Mouse (Mus musculus): ENCODE data around the gene P2rx1. TPM values are rescaled to one million over a fixed set of nuclear protein-coding genes. Genes with fewer than 3 reads are reported as not detected.
A peak's percentile ranks its signal among the peaks of the same experiment; 100 is the strongest.

The P2rx1 gene
- polyA plus RNA-seq, 1 experiment from 2014 or later, result 0.31 TPM

GRCm38 (mm10) chr11:72959924-72960679, 38.8 kb upstream of the P2rx1 start:
- no peak for ATAC-seq
- H3K9ac ChIP-seq (ENCODE audit: low read depth, low read length), result no peak overlapping the region
- no peaks in the 10 kb centered on the region for H3K9me3 ChIP-seq (ENCODE audit: control insufficient read depth, low read length)
- no peak overlapping the region for H3K4me2 ChIP-seq (ENCODE audit: low read length)
- no peak overlapping the region for H3K27ac ChIP-seq (ENCODE audit: low read depth, low read length)
- no peaks in the 10 kb centered on the region for H3K36me3 ChIP-seq (ENCODE audit: control insufficient read depth, insufficient read depth, low read length)
- no peak overlapping the region for H3K4me3 ChIP-seq (ENCODE audit: low read length)
- peaks cover 36% of the 10 kb centered on the region for H3K27me3 ChIP-seq (replicated peaks; ENCODE audit: control insufficient read depth, insufficient read depth, low read length)
- peaks cover 6% of the 10 kb centered on the region for H3K4me1 ChIP-seq (ENCODE audit: control insufficient read depth, insufficient read depth, low read depth, low read length)
- WGBS, result 16% methylated on average over 15 of the region's 15 CpGs

- H3K4me1 ChIP-seq (ENCODE audit: control insufficient read depth, insufficient read depth, low read depth, low read length), result peaks cover 6% of the 10 kb centered on the region
- H3K4me2 ChIP-seq (ENCODE audit: low read length), result peak overlapping the region; percentile 45
- 4% methylated on average over 15 of the region's 15 CpGs for WGBS
- no peak overlapping the region for H3K27ac ChIP-seq (ENCODE audit: low read depth, low read length)
- H3K27me3 ChIP-seq (replicated peaks; ENCODE audit: control insufficient read depth, insufficient read depth, low read length), result peaks cover 36% of the 10 kb centered on the region
- ATAC-seq, result no peak
- H3K9me3 ChIP-seq (ENCODE audit: control insufficient read depth, low read length), result no peaks in the 10 kb centered on the region
- peak overlapping the region; percentile 28 for H3K4me3 ChIP-seq (ENCODE audit: low read length)
- H3K36me3 ChIP-seq (ENCODE audit: control insufficient read depth, insufficient read depth, low read length), result no peaks in the 10 kb centered on the region
- no peak overlapping the region for H3K9ac ChIP-seq (ENCODE audit: low read depth, low read length)
Measured at GRCm38 (mm10) chr11:72960723-72961071, 38.2 kb upstream of the P2rx1 start.

GRCm38 (mm10) chr11:72961072-72961980, 37.6 kb upstream of the P2rx1 start, which contains the start of gene Atp2a3:
TSS of gene Atp2a3 (plus strand) at chr11:72961169.
- H3K27me3 ChIP-seq (replicated peaks; ENCODE audit: control insufficient read depth, insufficient read depth, low read length), result peaks cover 36% of the 10 kb centered on the region

GRCm38 (mm10) chr11:72962378-72962777, 36.5 kb upstream of the P2rx1 start:
- Histone ChIP-seq H3K4me3 (ENCODE audit: low read length) (no peak overlapping the region), H3K4me2 (ENCODE audit: low read length) (no peak overlapping the region), H3K9me3 (ENCODE audit: control insufficient read depth, low read length) (no peaks in the 10 kb centered on the region), H3K4me1 (ENCODE audit: control insufficient read depth, insufficient read depth, low read depth, low read length) (peaks cover 6% of the 10 kb centered on the region), H3K27ac (ENCODE audit: low read depth, low read length) (no peak overlapping the region), H3K27me3 (replicated peaks; ENCODE audit: control insufficient read depth, insufficient read depth, low read length) (peaks cover 36% of the 10 kb centered on the region), H3K36me3 (ENCODE audit: control insufficient read depth, insufficient read depth, low read length) (no peaks in the 10 kb centered on the region), H3K9ac (ENCODE audit: low read depth, low read length) (no peak overlapping the region)
- ATAC-seq, result no peak
- WGBS, result 72% methylated on average over 2 of the region's 2 CpGs

More at GRCm38 (mm10) chr11:72961072-72961980, 37.6 kb upstream of the P2rx1 start, which contains the start of gene Atp2a3:
- Histone ChIP-seq H3K9me3 (ENCODE audit: control insufficient read depth, low read length) (no peaks in the 10 kb centered on the region), H3K4me3 (ENCODE audit: low read length) (peak within 1 kb of the TSS; percentile 28), H3K4me1 (ENCODE audit: control insufficient read depth, insufficient read depth, low read depth, low read length) (peaks cover 6% of the 10 kb centered on the region), H3K36me3 (ENCODE audit: control insufficient read depth, insufficient read depth, low read length) (no peaks in the 10 kb centered on the region), H3K27ac (ENCODE audit: low read depth, low read length) (no peak within 1 kb of the TSS), H3K9ac (ENCODE audit: low read depth, low read length) (peak within 1 kb of the TSS; percentile 27; the same call in 1 of the 2 replicates), H3K4me2 (ENCODE audit: low read length) (peak within 1 kb of the TSS; percentile 45)
- no peak for ATAC-seq
- 6% methylated on average over 69 of the region's 70 CpGs for WGBS

GRCm38 (mm10) chr11:72963058-72963788, 35.7 kb upstream of the P2rx1 start:
- WGBS, result 57% methylated on average over 7 of the region's 7 CpGs

GRCm38 (mm10) chr11:72963789-72964294, 35.1 kb upstream of the P2rx1 start:
- no peak for ATAC-seq
- no peaks in the 10 kb centered on the region for H3K36me3 ChIP-seq (ENCODE audit: control insufficient read depth, insufficient read depth, low read length)
- 77% methylated on average over 3 of the region's 3 CpGs for WGBS

More at GRCm38 (mm10) chr11:72963058-72963788, 35.7 kb upstream of the P2rx1 start:
- Histone ChIP-seq H3K4me3 (ENCODE audit: low read length) (no peak overlapping the region), H3K9ac (ENCODE audit: low read depth, low read length) (no peak overlapping the region), H3K4me2 (ENCODE audit: low read length) (no peak overlapping the region), H3K9me3 (ENCODE audit: control insufficient read depth, low read length) (no peaks in the 10 kb centered on the region), H3K27me3 (replicated peaks; ENCODE audit: control insufficient read depth, insufficient read depth, low read length) (peaks cover 36% of the 10 kb centered on the region), H3K36me3 (ENCODE audit: control insufficient read depth, insufficient read depth, low read length) (no peaks in the 10 kb centered on the region), H3K4me1 (ENCODE audit: control insufficient read depth, insufficient read depth, low read depth, low read length) (peaks cover 6% of the 10 kb centered on the region), H3K27ac (ENCODE audit: low read depth, low read length) (no peak overlapping the region)
- no peak for ATAC-seq

GRCm38 (mm10) chr11:72974995-72975503, 23.9 kb upstream of the P2rx1 start:
- no peak overlapping the region for H3K4me3 ChIP-seq (ENCODE audit: low read length)
- H3K9ac ChIP-seq (ENCODE audit: low read depth, low read length), result no peak overlapping the region
- no peak overlapping the region for H3K27ac ChIP-seq (ENCODE audit: low read depth, low read length)
- no peaks in the 10 kb centered on the region for H3K9me3 ChIP-seq (ENCODE audit: control insufficient read depth, low read length)
- H3K4me1 ChIP-seq (ENCODE audit: control insufficient read depth, insufficient read depth, low read depth, low read length), result no peaks in the 10 kb centered on the region
- no peaks in the 10 kb centered on the region for H3K36me3 ChIP-seq (ENCODE audit: control insufficient read depth, insufficient read depth, low read length)
- ATAC-seq, result no peak
- H3K27me3 ChIP-seq (replicated peaks; ENCODE audit: control insufficient read depth, insufficient read depth, low read length), result no peaks in the 10 kb centered on the region
- no peak overlapping the region for H3K4me2 ChIP-seq (ENCODE audit: low read length)
- 91% methylated on average over 13 of the region's 13 CpGs for WGBS

More at GRCm38 (mm10) chr11:72963789-72964294, 35.1 kb upstream of the P2rx1 start:
- Histone ChIP-seq H3K27ac (ENCODE audit: low read depth, low read length) (no peak overlapping the region), H3K4me3 (ENCODE audit: low read length) (no peak overlapping the region), H3K4me2 (ENCODE audit: low read length) (no peak overlapping the region), H3K4me1 (ENCODE audit: control insufficient read depth, insufficient read depth, low read depth, low read length) (peaks cover 6% of the 10 kb centered on the region), H3K9me3 (ENCODE audit: control insufficient read depth, low read length) (no peaks in the 10 kb centered on the region), H3K9ac (ENCODE audit: low read depth, low read length) (no peak overlapping the region), H3K27me3 (replicated peaks; ENCODE audit: control insufficient read depth, insufficient read depth, low read length) (peaks cover 36% of the 10 kb centered on the region)

- no peak for ATAC-seq
- no peak overlapping the region for H3K27ac ChIP-seq (ENCODE audit: low read depth, low read length)
- whole genome bisulfite sequencing, result 78% methylated on average over 9 of the region's 9 CpGs
Measured at GRCm38 (mm10) chr11:72982516-72982915, 16.4 kb upstream of the P2rx1 start.

More at GRCm38 (mm10) chr11:72982516-72982915, 16.4 kb upstream of the P2rx1 start:
- Histone ChIP-seq H3K9me3 (ENCODE audit: control insufficient read depth, low read length) (no peaks in the 10 kb centered on the region), H3K4me2 (ENCODE audit: low read length) (no peak overlapping the region), H3K27me3 (replicated peaks; ENCODE audit: control insufficient read depth, insufficient read depth, low read length) (no peaks in the 10 kb centered on the region), H3K9ac (ENCODE audit: low read depth, low read length) (no peak overlapping the region), H3K36me3 (ENCODE audit: control insufficient read depth, insufficient read depth, low read length) (no peaks in the 10 kb centered on the region), H3K4me3 (ENCODE audit: low read length) (no peak overlapping the region), H3K4me1 (ENCODE audit: control insufficient read depth, insufficient read depth, low read depth, low read length) (no peaks in the 10 kb centered on the region)

Measured in hindbrain, embryonic 16.5 days (tissue).